Mouse (Mus musculus): Measurements from ENCODE around the gene Pin1rt1.

- TF ChIP-seq CTCF (IDR thresholded peaks at IDR 0.05; ENCODE audit: low read depth, low read length) = no peak
- TF ChIP-seq TAL1 (conservative IDR thresholded peaks at IDR 0.05; ENCODE audit: low read depth, low read length) = no peak
Observed at GRCm38 (mm10) chr2:104740248-104740949, 24.2 kb upstream of the Pin1rt1 start.
